Mouse (Mus musculus): ENCODE results near the gene Map3k4.

DNA sequence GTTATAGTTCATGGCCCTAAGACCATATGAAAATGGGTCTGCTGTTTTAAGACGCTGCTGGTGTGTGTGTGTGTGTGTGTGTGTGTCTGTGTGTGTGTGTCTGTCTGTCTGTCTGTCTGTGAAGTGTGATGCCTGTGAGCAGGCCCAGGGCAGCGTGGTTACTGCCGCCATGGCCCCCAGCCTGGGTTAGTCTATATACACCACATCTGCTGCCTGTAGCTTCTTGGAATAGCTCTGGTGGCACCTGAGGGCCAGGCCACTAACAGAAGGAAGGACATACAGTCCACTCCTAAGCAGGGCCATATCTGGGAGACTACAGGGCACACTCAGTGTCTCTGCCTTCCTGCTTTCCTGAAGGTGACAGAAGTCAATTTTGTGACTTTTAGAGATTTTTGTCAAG lies 77.9 kb downstream of the Map3k4 start:
- TF ChIP-seq POLR2A (IDR thresholded peaks at IDR 0.05; ENCODE audit: borderline replicate concordance, control insufficient read depth, low read depth, low read length) (no peak), CTCF (IDR thresholded peaks at IDR 0.05; ENCODE audit: control insufficient read depth, insufficient read depth, low read length) (no peak)
